Mouse (Mus musculus) left cerebral cortex, postnatal 36 days (tissue): Measurements from ENCODE around the gene Uqcc3. TPM values are rescaled to one million over a fixed set of nuclear protein-coding genes. Genes with fewer than 3 reads are reported as not detected.
"Not testable (repeated sequence)": the region's sequence is repeated elsewhere in the genome, so short reads cannot be mapped to it uniquely, and the experiment has no call there.

Source experiments
- DNase-seq, 2 experiments: peaks; one replicate each; pipeline ENCODE4 v3.0.0; 2021 to 2022; ENCODE audit warnings: low spot score in 2 of 2, mixed read lengths in 1 of 2
- intact Hi-C: fragments of 180-260 bp; cut with DNase I; formaldehyde crosslinking; loops from one replicate; pipeline ENCODE4 v1.15.1; 2025
- total RNA-seq, 2 experiments: library from RNA; stranded (reverse); gene quantifications; 2 replicates each; pipeline ENCODE4 v1.2.3; 2021

Gene Uqcc3
- total RNA-seq, 2 experiments from 2014 or later = 32.1 to 39.8 TPM

DNA sequence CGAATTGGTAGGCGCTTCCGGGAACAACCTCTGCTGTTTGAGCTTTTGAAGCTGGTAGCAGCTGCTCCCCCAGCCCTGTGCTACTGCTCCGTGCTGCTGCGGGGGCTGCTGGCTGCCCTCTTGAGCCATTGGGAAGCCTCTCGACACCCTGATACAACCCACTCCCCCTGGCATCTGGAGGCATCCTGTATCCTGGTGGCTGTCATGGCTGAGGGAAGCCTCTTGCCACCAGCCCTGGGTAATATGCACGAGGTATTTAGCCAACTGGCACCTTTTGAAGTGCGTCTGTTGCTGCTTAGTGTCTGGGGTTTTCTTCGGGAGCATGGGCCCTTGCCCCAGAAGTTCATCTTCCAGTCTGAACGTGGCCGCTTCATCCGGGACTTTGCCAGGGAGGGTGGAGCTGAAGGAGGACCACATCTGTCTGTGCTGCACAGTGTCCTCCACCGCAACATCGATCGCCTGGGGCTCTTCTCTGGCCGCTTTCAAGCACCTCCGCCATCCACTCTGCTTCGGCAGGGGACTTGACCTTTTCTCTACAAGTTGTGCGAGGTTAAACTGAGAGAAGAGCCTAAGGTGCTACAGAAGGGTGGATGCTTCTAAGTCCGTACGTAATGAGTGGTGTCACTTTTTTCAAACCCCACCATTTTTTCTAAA lies 16.6 kb upstream of the Uqcc3 start:
- DNase-seq = peak in 1 of 2 experiments; percentile 34
- intact Hi-C loops = loop anchor here (5.0 kb wide), 1 partner anchor 55 kb away; no protein-coding TSS in a partner anchor

- intact Hi-C loops = loop anchor here (5.0 kb wide), 1 partner anchor 54 kb away; no protein-coding TSS in a partner anchor
- not testable (repeated sequence) for DNase-seq
Measured at GRCm38 (mm10) chr19:8896231-8896630, 15.5 kb upstream of the Uqcc3 start.

DNA sequence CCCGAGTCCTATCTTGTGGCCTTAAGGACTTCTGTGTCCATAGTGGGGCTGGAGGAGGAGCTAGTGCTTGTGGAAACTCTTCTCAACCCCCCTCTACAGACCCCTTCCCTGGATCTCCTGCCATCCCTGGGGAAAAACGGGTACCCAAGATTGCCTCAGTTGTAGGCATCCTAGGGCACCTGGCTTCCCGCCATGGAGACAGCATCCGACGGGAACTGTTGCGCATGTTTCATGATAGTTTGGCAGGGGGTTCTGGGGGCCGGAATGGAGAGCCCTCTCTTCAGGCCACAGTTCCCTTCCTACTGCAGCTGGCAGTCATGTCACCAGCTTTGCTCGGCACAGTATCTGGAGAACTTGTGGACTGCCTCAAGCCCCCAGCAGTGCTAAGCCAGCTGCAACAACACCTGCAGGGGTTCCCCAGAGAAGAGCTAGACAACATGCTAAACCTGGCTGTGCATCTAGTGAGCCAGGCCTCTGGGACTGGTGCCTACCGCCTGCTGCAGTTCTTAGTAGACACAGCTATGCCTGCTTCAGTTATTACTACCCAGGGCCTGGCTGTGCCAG lies 14.8 kb upstream of the Uqcc3 start:
- intact Hi-C loops = loop anchor here (5.0 kb wide), 1 partner anchor 53 kb away; no protein-coding TSS in a partner anchor
- no peak for DNase-seq

GRCm38 (mm10) chr19:8892829-8893766 lies 12.4 kb upstream of the Uqcc3 start, which contains the start of gene Ints5:
Gene Ints5, plus strand, starts transcription at chr19:8893005.
- intact Hi-C loops = no loop called here

DNA sequence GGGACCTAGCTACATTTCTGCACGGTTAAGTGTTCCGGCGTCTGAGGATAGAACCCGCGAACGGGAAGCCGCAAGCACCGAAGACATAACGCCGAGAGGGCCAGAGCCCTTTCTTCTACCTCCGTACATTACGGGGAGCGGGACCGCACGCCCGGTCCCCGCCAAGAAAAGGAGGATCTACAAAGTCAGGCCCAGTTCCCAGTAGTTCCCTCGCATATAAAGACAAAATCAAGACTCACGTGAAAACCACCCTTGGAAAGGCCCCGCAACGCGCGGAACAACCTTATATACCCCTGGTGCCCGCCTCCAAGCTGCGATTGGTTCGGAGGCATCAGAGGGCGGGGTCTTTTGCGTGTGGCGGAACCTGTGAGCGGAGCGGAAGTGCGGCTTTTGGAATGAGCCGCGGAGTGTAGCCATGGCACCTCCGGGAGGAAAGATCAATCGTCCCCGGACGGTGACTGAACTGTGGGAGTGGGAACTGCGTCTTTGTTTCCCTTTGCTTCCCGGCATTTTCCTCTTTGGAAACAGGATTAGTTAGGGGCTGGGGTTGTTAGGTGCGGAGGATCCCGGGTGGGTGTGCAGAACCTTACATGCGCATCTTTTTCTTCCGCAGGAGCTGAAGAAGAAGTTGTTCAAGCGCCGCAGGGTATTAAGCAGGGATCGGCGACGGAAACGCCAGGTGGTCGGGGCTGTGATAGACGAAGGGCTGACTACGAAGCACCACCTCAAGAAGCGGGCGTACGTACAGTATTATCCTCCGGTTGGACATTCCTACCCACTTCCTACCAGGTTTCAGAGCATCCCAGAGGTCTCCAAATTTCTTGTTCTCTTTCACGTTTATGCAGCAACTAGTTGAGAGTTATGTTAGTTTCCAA lies 8.0 kb upstream of the Uqcc3 start, which contains the start of the genes 1810009A15Rik and Gm49416:
Gene 1810009A15Rik (plus strand): TSS at position 343 of the 875 bp plus-strand sequence.
Gene Gm49416 (plus strand): TSS at position 416 of the 875 bp plus-strand sequence.
- peak; percentile 94 for DNase-seq
- intact Hi-C loops = loop anchor here (5.0 kb wide), 1 partner anchor 54 kb away; the partner anchor contains the start of gene Mta2

More at GRCm38 (mm10) chr19:8892829-8893766, 12.4 kb upstream of the Uqcc3 start, which contains the start of gene Ints5:
- DNase-seq = peak; percentile 86

GRCm38 (mm10) chr19:8887585-8888463 lies 7.1 kb upstream of the Uqcc3 start:
- intact Hi-C loops = loop anchor here (5.0 kb wide), 1 partner anchor 54 kb away; the partner anchor contains the start of gene Mta2
- DNase-seq = no peak

GRCm38 (mm10) chr19:8886916-8887584 lies 6.3 kb upstream of the Uqcc3 start:
- intact Hi-C loops = loop anchor here (5.0 kb wide), 1 partner anchor 55 kb away; the partner anchor contains the start of gene Mta2
- DNase-seq = no peak

DNA sequence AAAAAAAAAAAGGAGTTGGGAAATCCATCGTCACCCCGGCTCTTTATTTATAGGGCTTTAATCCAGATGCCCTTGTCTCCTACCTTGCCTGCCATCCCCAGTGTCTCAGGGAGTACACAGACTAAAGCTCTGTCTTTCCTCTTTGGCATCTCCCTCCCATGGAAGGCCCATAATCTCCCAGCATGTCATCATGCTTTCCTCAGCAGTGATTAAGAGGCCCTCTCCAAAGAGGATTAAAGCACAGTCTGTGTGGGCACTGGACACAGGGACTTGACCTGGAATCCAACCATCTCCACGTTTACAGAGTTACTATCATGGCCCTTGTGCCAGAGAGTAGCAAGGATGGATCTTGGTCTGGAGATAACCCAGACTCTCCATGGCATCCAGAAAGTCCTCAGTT lies 2.9 kb upstream of the Uqcc3 start, which contains the start of the genes Lbhd1 and Gm49403:
Gene Lbhd1 (plus strand): TSS at position 117 of the 400 bp plus-strand sequence.
Gene Gm49403 (plus strand): TSS at position 315 of the 400 bp plus-strand sequence.
- intact Hi-C loops = no loop called here
- DNase-seq = no peak

DNA sequence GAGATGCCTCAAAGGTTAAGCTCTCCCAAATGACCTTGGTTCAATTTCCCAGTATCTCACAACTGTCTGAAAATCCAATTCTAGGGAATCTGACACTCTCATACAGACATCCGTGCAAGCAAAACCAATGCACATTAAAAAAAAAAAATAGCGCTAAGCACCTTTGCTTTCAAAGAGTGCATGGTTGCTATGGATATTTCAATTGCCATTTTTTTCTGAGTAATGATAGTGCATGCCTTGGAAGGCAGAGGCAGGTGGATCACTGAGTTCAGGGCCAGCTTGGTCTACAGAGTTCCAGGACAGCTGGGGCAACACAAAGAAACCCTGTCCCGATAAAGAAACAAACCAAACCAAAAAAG lies 290 bp upstream of the Uqcc3 start:
- no peak for DNase-seq
- intact Hi-C loops = no loop called here

DNA sequence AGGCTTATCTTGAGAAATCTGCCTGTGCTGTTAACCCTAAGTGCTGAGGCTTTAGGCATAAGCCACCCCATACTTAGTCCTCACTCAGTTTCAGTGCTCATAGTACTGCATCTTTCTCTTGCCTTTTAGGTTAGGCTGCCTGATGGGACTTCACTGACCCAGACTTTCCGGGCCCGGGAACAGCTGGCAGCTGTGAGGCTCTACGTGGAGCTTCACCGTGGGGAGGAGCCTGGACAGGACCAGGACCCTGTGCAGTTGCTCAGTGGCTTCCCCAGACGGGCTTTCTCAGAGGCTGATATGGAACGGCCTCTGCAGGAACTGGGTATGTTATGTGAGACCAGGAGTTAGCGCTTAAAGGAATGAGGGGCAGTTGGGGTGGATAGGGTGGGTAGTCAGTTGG lies 5.7 kb downstream of the Uqcc3 start:
- intact Hi-C loops = no loop called here
- no peak for DNase-seq

GRCm38 (mm10) chr19:8872266-8872840 lies 8.4 kb downstream of the Uqcc3 start:
- intact Hi-C loops = no loop called here
- no peak for DNase-seq

DNA sequence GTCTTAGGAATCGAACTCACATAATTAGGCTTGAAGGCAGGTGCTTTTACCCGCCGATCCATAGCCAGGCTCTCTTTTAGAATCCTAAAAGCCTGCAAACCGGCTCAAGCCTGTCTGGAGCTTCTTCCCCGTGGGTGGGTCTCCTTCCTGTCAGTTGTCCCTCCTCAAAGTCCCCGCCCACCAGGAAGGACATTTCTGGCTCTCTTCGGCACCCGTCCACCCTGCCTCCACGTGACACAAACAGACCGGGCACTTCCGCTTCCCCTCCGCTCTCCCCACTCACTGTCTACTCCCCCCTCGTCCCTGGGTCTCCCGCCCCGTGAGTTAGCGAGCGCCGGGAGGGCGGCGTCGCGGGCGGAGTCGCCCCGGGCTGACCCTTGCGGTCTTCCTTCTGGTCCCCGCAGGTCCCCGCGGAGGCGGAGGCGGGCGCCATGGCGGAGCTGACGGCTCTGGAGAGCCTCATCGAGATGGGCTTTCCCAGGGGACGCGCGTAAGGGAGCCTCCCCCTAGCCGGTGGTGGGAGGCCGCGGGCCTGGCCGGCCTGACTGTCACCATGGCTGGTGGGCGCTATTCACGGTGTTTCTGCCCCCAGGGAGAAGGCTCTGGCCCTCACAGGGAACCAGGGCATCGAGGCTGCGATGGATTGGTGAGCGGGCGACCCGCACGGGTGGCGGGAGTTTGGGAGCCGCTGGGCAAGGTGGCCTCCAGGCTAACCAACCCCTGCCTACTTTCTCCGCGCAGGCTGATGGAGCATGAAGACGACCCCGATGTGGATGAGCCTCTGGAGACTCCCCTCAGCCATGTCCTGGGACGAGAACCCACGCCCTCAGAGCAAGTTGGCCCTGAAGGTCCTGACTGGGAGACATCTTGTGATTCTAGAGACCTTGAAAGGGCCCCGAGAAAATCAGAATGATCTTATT lies 9.2 kb downstream of the Uqcc3 start, which contains the start of gene Ubxn1:
Gene Ubxn1 (plus strand): TSS at position 230 of the 920 bp plus-strand sequence.
- intact Hi-C loops = no loop called here
- peak; percentile 99 for DNase-seq

DNA sequence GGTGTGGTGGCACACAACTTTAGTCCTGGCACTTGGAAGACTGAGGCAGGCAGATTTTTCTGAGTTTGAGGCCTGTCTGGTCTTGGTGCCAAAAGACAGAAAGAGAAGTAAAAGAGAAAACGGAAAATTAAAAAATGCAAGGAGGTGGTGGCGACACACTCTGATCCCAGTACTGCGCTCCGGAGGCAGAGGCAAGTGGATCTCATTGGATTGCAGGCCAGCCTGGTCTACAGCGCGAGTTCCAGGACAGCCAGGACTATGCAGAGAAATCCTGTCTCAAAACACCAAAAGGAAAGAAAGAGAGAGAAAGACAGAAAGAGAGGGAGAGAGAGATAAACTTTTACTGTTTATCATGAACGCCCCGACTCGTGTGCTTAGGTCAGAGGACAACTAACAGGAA lies 9.9 kb downstream of the Uqcc3 start:
- intact Hi-C loops = no loop called here
- no peak for DNase-seq

GRCm38 (mm10) chr19:8870381-8870780 lies 10.3 kb downstream of the Uqcc3 start:
- intact Hi-C loops, DNase-seq: not testable (repeated sequence)

GRCm38 (mm10) chr19:8864265-8864664 lies 16.5 kb downstream of the Uqcc3 start:
- intact Hi-C loops = no loop called here
- no peak for DNase-seq

DNA sequence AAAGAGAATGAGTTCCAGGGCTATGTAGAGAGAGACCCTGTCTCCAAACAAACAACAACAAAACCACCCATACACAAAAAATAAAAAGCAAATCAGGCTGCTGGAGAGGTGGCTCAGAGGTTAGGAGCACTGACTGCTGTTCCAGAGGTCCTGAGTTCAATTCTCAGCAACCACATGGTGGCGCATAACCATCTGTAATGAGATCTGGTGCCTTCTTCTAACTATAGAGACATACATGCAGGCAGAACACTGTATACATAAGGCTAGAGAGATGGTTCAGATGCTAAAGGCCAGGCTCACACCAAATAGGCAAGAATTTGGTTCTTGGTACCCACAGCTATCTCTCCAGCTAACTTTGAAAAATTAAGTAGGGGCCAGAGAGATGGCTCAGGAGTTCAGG lies 21.7 kb downstream of the Uqcc3 start:
- intact Hi-C loops = loop anchor here (5.0 kb wide), 1 partner anchor 253 kb away; no protein-coding TSS in a partner anchor
- DNase-seq = no peak
